Mouse (Mus musculus) forebrain, embryonic 14.5 days (tissue): ENCODE measurements around the gene Katnal1. TPM values are rescaled to one million over a fixed set of nuclear protein-coding genes. Genes with fewer than 3 reads are reported as not detected.

Experiments used
- ATAC-seq: fragments of 200-750 bp; cut with Nextera tagmentation; 2 replicates; pipeline ENCODE4 v1.8.0; 2017; ENCODE audit warnings: mild to moderate bottlenecking, moderate library complexity
- DNase-seq: peaks from one replicate; pipeline ENCODE4 v3.0.0-alpha.2; 2015; ENCODE audit warnings: low spot score
- H3K27ac ChIP-seq: fragments of 300-500 bp; sonication (generic); 2 replicates; pipeline ENCODE4 v1.5.1; 2014; ENCODE audit warnings: low read depth, mild to moderate bottlenecking, control low read depth, low read length, moderate library complexity
- H3K27me3 ChIP-seq: fragments of 300-500 bp; sonication (generic); replicated peaks from 2 replicates; pipeline ENCODE4 v1.6.1; 2014; ENCODE audit warnings: low read length, control low read depth, mixed read lengths; ENCODE audit not compliant: control insufficient read depth, insufficient read depth
- H3K36me3 ChIP-seq: fragments of 300-500 bp; sonication (generic); 2 replicates; pipeline ENCODE4 v1.6.1; 2014; ENCODE audit warnings: low read length, control low read depth; ENCODE audit not compliant: control insufficient read depth, insufficient read depth
- H3K4me1 ChIP-seq: fragments of 300-500 bp; sonication (generic); 2 replicates; pipeline ENCODE4 v1.6.1; 2014; ENCODE audit warnings: antibody characterized with exemption, low read length, control low read depth; ENCODE audit not compliant: control insufficient read depth, insufficient read depth
- H3K4me2 ChIP-seq: fragments of 300-500 bp; sonication (generic); 2 replicates; pipeline ENCODE4 v1.6.1; 2014; ENCODE audit warnings: mild to moderate bottlenecking, control low read depth, low read length
- H3K4me3 ChIP-seq: fragments of 300-500 bp; sonication (generic); 2 replicates; pipeline ENCODE4 v1.5.1; 2014; ENCODE audit warnings: low read depth, low read length, control low read depth
- H3K9ac ChIP-seq: fragments of 300-500 bp; sonication (generic); 2 replicates; pipeline ENCODE4 v1.6.1; 2014; ENCODE audit warnings: mild to moderate bottlenecking, low read length, control low read depth, moderate library complexity
- H3K9me3 ChIP-seq: fragments of 300-500 bp; sonication (generic); replicated peaks from 2 replicates; pipeline ENCODE4 v1.6.1; 2016; ENCODE audit warnings: low read length, control low read depth, mixed read lengths; ENCODE audit not compliant: control insufficient read depth
- WGBS: fragments of 180-500 bp; shearing (Covaris S2); extraction: QIAGEN DNeasy Blood & Tissue Kit; methylation state at CpG from one replicate; pipeline ENCODE4 v1.1.7; 2014; 5-methylcytosine and 5-hydroxymethylcytosine counted together
- polyA plus RNA-seq: library from polyadenylated mRNA; unstranded; fragments of >200 nt; fragmentation: Nextera tagmentation; extraction: Ambion mirVana; gene quantifications from 2 replicates; pipeline ENCODE4 v1.2.1, GENCODE M21; 2014

Gene Katnal1
- polyA plus RNA-seq, 1 experiment from 2014 or later: 30.6 TPM

DNA sequence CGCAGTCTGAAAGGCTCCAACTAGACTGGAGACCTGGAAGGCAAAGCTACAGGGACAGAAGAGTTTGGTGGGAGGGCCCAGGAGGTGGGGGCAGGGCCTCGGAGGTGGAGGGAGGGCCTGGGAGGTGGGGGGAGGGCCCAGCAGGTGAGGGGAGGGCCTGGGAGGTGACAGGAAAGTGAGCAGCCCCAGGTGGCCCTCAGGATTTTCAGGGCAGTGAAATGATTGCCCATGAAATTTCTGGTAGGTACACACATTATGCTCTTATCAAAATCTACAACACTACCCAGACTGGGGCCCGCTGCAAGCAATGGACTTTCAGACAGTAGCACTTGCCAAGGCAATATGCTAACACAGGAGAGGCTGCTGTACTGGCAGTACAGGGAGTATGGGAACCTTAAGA, 59.5 kb downstream of the Katnal1 start:
- no peaks in the 10 kb centered on the region for H3K4me1 ChIP-seq
- no peak for ATAC-seq
- no peak overlapping the region for H3K4me2 ChIP-seq
- 49% methylated on average over 3 of the region's 3 CpGs for WGBS
- no peaks in the 10 kb centered on the region for H3K9me3 ChIP-seq
- H3K27me3 ChIP-seq: no peaks in the 10 kb centered on the region
- no peak overlapping the region for H3K27ac ChIP-seq
- H3K9ac ChIP-seq: no peak overlapping the region
- H3K36me3 ChIP-seq: peaks cover 20% of the 10 kb centered on the region
- DNase-seq: no peak
- no peak overlapping the region for H3K4me3 ChIP-seq

DNA sequence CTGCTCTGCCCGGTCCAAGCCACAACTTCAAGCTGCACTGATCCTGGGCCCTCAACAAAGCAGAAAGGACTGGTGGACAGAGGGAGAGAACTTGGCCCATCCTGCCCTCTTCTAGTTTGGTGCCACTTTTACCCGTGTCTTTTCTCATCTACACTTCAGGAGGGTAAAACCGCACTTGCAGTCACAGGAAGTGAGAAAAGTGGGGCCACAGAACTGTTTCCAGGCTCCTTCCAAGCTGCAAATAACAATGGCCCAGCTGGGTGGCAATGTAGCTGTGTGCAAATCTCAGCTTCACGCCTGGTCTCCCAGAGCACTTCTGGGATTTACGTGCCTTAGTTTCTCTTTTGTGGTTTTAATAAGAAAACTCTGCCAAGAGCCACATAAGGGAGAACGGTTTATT, 61.4 kb downstream of the Katnal1 start:
- 85% methylated on average over 6 of the region's 6 CpGs for WGBS
- Histone ChIP-seq H3K27ac (no peak overlapping the region), H3K9me3 (no peaks in the 10 kb centered on the region), H3K4me3 (no peak overlapping the region), H3K9ac (no peak overlapping the region), H3K4me2 (no peak overlapping the region), H3K4me1 (peaks cover 9% of the 10 kb centered on the region), H3K36me3 (peaks cover 6% of the 10 kb centered on the region), H3K27me3 (no peaks in the 10 kb centered on the region)
- DNase-seq (no peak), ATAC-seq (no peak)

DNA sequence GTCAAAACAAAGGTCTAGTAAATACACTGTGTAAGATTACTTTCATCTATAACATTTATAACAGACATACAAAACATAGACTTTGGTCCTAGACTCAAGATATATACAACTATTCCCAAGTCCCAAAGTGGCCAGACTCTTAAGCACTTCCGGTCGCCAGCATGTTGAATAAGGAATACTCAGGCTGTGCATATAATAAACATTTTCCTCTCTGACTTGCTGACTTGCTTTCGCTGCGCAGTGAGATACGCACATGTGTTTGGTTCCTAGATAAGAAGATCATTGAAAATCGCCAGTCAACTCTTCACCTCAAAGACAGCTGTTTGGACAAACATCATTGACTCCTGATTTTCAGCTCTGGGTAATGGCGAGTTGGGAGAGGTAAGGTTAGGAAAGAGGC, 61.9 kb downstream of the Katnal1 start:
- DNase-seq: no peak
- Histone ChIP-seq H3K27me3 (no peaks in the 10 kb centered on the region), H3K36me3 (peaks cover 2% of the 10 kb centered on the region), H3K9me3 (no peaks in the 10 kb centered on the region), H3K4me1 (peaks cover 13% of the 10 kb centered on the region), H3K4me3 (no peak overlapping the region), H3K9ac (no peak overlapping the region), H3K4me2 (no peak overlapping the region), H3K27ac (no peak overlapping the region)
- no peak for ATAC-seq
- 91% methylated on average over 7 of the region's 7 CpGs for WGBS

DNA sequence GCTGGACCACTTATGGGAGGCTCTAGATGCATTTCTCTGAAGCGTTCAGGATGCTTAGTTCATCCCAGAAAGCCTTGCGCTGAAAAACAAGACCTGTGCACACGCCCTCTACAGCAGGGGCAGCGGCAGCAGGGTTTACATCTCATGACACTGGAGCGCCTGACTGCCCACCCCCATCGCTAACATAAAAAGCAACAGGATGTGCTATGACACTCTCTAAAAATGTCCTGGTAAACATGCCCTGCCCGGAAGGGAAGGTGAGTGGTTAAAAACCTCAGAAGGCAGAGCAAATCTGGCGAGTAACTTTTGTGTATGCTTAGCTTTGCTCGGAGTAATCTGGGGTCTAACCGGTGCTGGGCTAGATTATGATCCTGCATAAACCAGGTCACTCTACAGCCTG, 62.5 kb downstream of the Katnal1 start:
- no peak for DNase-seq
- Histone ChIP-seq H3K9me3 (no peaks in the 10 kb centered on the region), H3K4me2 (no peak overlapping the region), H3K27me3 (no peaks in the 10 kb centered on the region), H3K27ac (no peak overlapping the region), H3K36me3 (no peaks in the 10 kb centered on the region), H3K9ac (no peak overlapping the region), H3K4me3 (no peak overlapping the region), H3K4me1 (peaks cover 13% of the 10 kb centered on the region)
- ATAC-seq: no peak
- 88% methylated on average over 10 of the region's 10 CpGs for WGBS

DNA sequence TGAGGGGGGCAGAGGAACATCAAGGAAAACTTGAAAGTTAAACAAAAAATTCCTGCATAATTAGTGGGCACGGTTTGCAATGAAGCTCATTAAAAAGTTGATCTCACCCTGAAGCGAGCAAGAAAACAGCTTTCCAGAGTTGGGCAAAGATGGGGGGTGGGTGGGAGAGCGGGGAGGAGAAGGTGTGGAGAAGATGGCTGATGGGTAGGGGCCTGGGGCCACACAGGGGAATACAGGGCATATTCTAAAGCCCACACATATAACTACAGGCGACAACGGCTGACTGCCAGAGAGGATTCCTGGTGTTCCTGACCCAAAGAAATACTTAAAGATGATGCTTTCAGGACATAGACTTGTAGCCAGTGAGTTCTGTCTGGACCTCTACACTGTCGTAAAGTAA, 65.7 kb downstream of the Katnal1 start:
- H3K4me3 ChIP-seq: no peak overlapping the region
- DNase-seq (peak; percentile 49), ATAC-seq (no peak)
- no peak overlapping the region for H3K9ac ChIP-seq
- H3K4me2 ChIP-seq: peak overlapping the region; percentile 18; the same call in 1 of the 2 replicates
- peaks cover 13% of the 10 kb centered on the region for H3K4me1 ChIP-seq
- H3K9me3 ChIP-seq: no peaks in the 10 kb centered on the region
- H3K27ac ChIP-seq: no peak overlapping the region
- no peaks in the 10 kb centered on the region for H3K36me3 ChIP-seq
- H3K27me3 ChIP-seq: no peaks in the 10 kb centered on the region
- WGBS: 25% methylated on average over 6 of the region's 6 CpGs

DNA sequence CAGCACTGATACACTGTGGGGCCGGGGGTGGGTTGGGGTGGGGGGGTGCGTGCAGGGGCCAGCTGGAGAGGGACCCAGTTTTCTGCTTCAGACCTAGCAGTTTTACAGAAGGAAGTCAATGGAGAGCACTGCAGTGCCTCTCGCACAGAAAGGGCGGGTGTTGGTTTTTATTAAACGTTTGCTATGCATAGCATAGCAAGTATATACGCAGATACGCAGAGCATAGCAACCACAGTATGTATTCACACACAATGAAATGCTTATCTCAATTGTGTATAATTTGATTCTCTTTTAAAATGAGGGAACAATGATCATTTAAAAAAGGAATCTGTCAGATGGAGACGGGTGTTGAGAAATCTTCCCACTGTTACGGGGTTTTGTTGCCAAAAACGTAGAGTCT, 66.3 kb downstream of the Katnal1 start:
- WGBS: 35% methylated on average over 10 of the region's 10 CpGs
- peak overlapping the region; percentile 18; the same call in 1 of the 2 replicates for H3K4me2 ChIP-seq
- DNase-seq: peak; percentile 39

DNA sequence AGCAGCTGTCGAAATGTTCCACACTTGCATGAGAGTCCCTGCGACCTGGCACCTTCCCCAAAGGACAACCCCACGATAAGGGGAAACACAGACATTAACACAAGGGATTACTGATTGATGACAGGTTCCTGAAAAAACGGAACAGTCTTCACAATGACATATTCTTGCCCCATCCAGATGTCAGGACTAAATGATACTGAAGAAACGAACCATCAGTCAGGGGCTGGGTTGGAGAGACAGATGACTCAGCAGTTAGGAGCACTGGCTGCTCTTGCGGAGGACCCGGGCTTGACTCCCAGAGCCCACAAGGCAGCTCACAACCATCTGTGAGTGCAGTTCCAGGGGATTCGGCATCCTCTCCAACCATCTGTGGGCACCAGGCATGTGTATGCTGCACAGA, 67.0 kb downstream of the Katnal1 start:
- Histone ChIP-seq H3K4me2 (no peak overlapping the region), H3K9ac (no peak overlapping the region), H3K9me3 (no peaks in the 10 kb centered on the region), H3K36me3 (no peaks in the 10 kb centered on the region), H3K27me3 (no peaks in the 10 kb centered on the region), H3K27ac (no peak overlapping the region), H3K4me3 (no peak overlapping the region), H3K4me1 (peaks cover 13% of the 10 kb centered on the region)
- WGBS: 61% methylated on average over 8 of the region's 8 CpGs
- DNase-seq (peak; percentile 21), ATAC-seq (no peak; the same call in 1 of the 2 replicates)

More for the DNA sequence above, 66.3 kb downstream of the Katnal1 start:
- peak; percentile 37; the same call in 1 of the 2 replicates for ATAC-seq
- Histone ChIP-seq H3K4me1 (peaks cover 13% of the 10 kb centered on the region), H3K27ac (no peak overlapping the region), H3K4me3 (no peak overlapping the region), H3K36me3 (no peaks in the 10 kb centered on the region), H3K9ac (no peak overlapping the region), H3K9me3 (no peaks in the 10 kb centered on the region), H3K27me3 (no peaks in the 10 kb centered on the region)

DNA sequence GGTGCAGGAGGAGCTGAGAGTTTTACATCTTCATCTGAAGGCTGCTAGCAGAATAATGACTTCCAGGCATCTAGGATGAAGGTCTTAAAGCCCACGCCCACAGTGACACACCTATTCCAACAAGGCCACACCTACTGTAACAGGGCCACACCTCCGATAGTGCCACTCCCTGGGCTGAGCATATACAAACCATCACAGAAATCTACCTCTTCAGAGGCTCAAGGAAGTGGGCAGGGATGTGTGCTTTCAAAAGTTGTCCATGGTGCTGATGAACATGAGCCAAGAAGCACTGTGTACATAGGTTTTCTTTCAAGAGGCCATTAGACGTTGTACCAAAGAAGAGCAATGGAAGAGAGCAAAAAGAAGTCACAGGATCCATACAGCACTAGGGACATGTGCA, 71.6 kb downstream of the Katnal1 start:
- no peak overlapping the region for H3K4me3 ChIP-seq
- no peak overlapping the region for H3K27ac ChIP-seq
- 91% methylated on average over 3 of the region's 3 CpGs for WGBS
- H3K36me3 ChIP-seq: no peaks in the 10 kb centered on the region
- no peaks in the 10 kb centered on the region for H3K9me3 ChIP-seq
- H3K4me2 ChIP-seq: no peak overlapping the region
- H3K9ac ChIP-seq: no peak overlapping the region
- peaks cover 2% of the 10 kb centered on the region for H3K4me1 ChIP-seq
- ATAC-seq (no peak), DNase-seq (no peak)
- H3K27me3 ChIP-seq: no peaks in the 10 kb centered on the region

DNA sequence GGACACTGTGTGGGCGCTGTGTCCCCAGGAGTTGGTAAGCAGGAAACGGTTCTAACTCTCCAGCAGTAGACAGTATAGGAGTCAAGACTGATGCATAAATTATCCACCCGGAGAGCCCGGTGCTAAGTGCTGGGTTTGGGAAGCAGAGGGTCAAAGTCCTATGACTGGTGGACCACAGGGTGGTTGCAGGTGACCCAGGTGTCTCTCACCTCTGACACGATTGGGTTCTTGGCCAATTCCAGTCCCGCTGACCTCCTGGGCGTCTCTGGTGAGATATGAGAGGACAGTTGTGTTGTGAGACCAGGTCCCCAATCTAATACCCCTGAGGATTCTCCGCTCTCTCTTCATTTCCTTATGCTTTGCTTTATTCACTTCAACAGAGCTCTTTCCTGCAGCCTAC, 74.1 kb downstream of the Katnal1 start:
- Histone ChIP-seq H3K27ac (0 out of 2 replicates have a peak overlapping the region, but pooled peaks have one; percentile 5), H3K27me3 (no peaks in the 10 kb centered on the region), H3K4me1 (no peaks in the 10 kb centered on the region), H3K4me2 (no peak overlapping the region), H3K36me3 (no peaks in the 10 kb centered on the region), H3K4me3 (no peak overlapping the region), H3K9ac (no peak overlapping the region), H3K9me3 (no peaks in the 10 kb centered on the region)
- 91% methylated on average over 8 of the region's 8 CpGs for WGBS
- DNase-seq: no peak
- ATAC-seq: no peak
